Mouse (Mus musculus): ENCODE data around the gene Mindy4.

DNA sequence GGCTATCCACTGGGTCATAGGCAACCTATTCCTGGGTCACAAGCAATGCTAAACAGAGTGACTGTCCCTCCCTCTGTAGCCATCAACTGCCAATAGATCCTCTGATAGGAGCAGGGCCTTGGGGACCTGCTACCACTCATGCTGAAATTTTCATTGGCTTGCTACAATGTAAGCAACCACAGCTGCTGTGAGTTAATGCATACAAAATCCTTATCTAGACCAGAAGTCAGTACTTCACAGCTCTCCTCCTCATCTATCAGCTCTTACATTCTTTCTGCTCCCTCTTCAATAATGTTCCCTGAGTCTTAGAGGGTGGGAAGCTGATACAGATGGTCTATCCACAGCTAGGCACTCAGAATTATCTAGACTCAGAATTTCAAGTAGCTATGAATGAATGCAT is 163.9 kb downstream of the Mindy4 start:
- no peak for TF ChIP-seq CTCF (IDR thresholded peaks at IDR 0.05; ENCODE audit: low read depth, low read length)
- no peak for TF ChIP-seq POLR2AphosphoS5 (IDR thresholded peaks at IDR 0.05; ENCODE audit: insufficient replicate concordance, low read depth, low read length)
- TF ChIP-seq GATA1 (IDR thresholded peaks at IDR 0.05; ENCODE audit: borderline replicate concordance, low read length) = no peak
- TF ChIP-seq TAL1 (conservative IDR thresholded peaks at IDR 0.05; ENCODE audit: low read depth, low read length) = no peak
- TF ChIP-seq GATA2 (IDR thresholded peaks at IDR 0.05; ENCODE audit: borderline replicate concordance, low read depth, low read length) = no peak

Measured in G1E (cell line).